Mouse (Mus musculus) midbrain, embryonic 12.5 days (tissue): ENCODE results near the gene Shank1. TPM values are rescaled to one million over a fixed set of nuclear protein-coding genes. Genes with fewer than 3 reads are reported as not detected.
A peak's percentile ranks its signal among the peaks of the same experiment; 100 is the strongest.

Experiments
- ATAC-seq: fragments of 200-750 bp; cut with Nextera tagmentation; 2 replicates; pipeline ENCODE4 v1.8.0; 2017; ENCODE audit warnings: low read depth, moderate TSS enrichment, moderate library complexity; ENCODE audit not compliant: low FRiP score
- H3K27ac ChIP-seq: fragments of 300-500 bp; sonication (generic); replicated peaks from 2 replicates; pipeline ENCODE4 v1.5.1; 2016; ENCODE audit warnings: mild to moderate bottlenecking
- H3K27me3 ChIP-seq: fragments of 300-500 bp; sonication (generic); 2 replicates; pipeline ENCODE4 v1.6.1; 2016; ENCODE audit warnings: mild to moderate bottlenecking
- H3K36me3 ChIP-seq: fragments of 300-500 bp; sonication (generic); 2 replicates; pipeline ENCODE4 v1.6.1; 2016
- H3K4me1 ChIP-seq: fragments of 300-500 bp; sonication (generic); 2 replicates; pipeline ENCODE4 v1.6.1; 2016
- H3K4me2 ChIP-seq: fragments of 300-500 bp; sonication (generic); replicated peaks from 2 replicates; pipeline ENCODE4 v1.6.1; 2016; ENCODE audit warnings: mild to moderate bottlenecking, moderate library complexity
- H3K4me3 ChIP-seq: fragments of 300-500 bp; sonication (generic); 2 replicates; pipeline ENCODE4 v1.5.1; 2016; ENCODE audit warnings: mild to moderate bottlenecking
- H3K9ac ChIP-seq: fragments of 300-500 bp; sonication (generic); replicated peaks from 2 replicates; pipeline ENCODE4 v1.6.1; 2016; ENCODE audit warnings: mild to moderate bottlenecking, moderate library complexity
- H3K9me3 ChIP-seq: fragments of 300-500 bp; sonication (generic); 2 replicates; pipeline ENCODE4 v1.6.1; 2016; ENCODE audit warnings: mild to moderate bottlenecking
- WGBS: fragments of 180-500 bp; shearing (Covaris S2); methylation state at CpG from one replicate; pipeline ENCODE4 v1.1.7; 2016; 5-methylcytosine and 5-hydroxymethylcytosine counted together
- polyA plus RNA-seq: library from polyadenylated mRNA; unstranded; fragments of >200 nt; fragmentation: Nextera tagmentation; extraction: Ambion mirVana; gene quantifications from 2 replicates; pipeline ENCODE4 v1.2.1, GENCODE M21; 2016

Shank1 gene
- polyA plus RNA-seq, 1 experiment from 2014 or later, result 8.5 TPM

- Histone ChIP-seq H3K9ac (no peak overlapping the region), H3K36me3 (no peaks in the 10 kb centered on the region), H3K4me2 (peak overlapping the region; percentile 78), H3K27me3 (peaks cover 30% of the 10 kb centered on the region), H3K4me3 (peak overlapping the region; percentile 57; the same call in 1 of the 2 replicates), H3K4me1 (peaks cover 25% of the 10 kb centered on the region), H3K9me3 (no peaks in the 10 kb centered on the region), H3K27ac (peak overlapping the region; percentile 55)
- WGBS, result 7% methylated on average over 16 of the region's 16 CpGs
- no peak; the same call in 1 of the 2 replicates for ATAC-seq
Measured at GRCm38 (mm10) chr7:44305686-44306085, 4.4 kb upstream of the Shank1 start.

DNA sequence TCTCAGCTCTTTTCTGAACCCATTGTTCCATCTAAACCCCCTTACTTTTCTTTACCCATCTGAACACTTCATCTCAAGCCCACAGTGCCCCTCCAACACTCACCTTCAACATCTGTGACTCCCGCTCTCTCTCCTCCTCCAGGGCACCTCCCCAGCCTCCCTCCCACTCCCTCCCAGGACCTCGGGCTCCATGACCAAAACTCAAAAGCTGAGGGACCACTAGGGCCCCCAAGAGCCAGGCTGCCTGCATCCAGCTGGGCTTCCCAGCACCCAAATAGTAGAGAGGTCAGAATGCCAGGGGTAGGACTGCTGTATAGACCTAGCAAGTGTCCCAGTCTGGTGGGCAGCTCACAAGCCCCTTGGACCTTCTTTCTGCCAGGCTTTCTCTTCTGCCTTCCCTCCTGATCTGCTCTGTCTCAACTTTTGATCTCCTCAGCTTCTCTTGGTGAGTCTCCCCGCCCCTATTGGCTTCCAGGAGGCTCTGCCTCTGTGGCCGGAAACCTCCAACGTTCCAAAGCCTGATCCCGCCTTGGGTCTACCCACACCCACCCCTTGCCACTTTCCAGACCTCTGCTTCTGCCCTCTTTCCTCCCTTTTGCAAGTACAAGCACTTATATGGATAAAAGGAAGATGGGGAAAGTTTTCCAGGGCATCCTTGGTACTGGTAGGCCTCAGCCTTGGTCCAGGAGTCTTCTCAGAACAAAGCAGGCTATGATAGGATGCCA, 3.4 kb upstream of the Shank1 start, which contains the start of gene Clec11a:
Clec11a (minus strand) TSS at position 387 of the 725 bp plus-strand sequence.
- H3K4me1 ChIP-seq, result peaks cover 35% of the 10 kb centered on the region
- H3K27me3 ChIP-seq, result peaks cover 30% of the 10 kb centered on the region
- no peak within 1 kb of the TSS for H3K9ac ChIP-seq
- WGBS, result 47% methylated on average over 6 of the region's 6 CpGs
- no peaks in the 10 kb centered on the region for H3K36me3 ChIP-seq
- no peak for ATAC-seq
- peak within 1 kb of the TSS; percentile 55; the same call in 1 of the 2 replicates for H3K27ac ChIP-seq
- H3K9me3 ChIP-seq, result no peaks in the 10 kb centered on the region
- peak within 1 kb of the TSS; percentile 78 for H3K4me2 ChIP-seq
- H3K4me3 ChIP-seq, result 0 out of 2 replicates have a peak within 1 kb of the TSS, but pooled peaks have one; percentile 57

DNA sequence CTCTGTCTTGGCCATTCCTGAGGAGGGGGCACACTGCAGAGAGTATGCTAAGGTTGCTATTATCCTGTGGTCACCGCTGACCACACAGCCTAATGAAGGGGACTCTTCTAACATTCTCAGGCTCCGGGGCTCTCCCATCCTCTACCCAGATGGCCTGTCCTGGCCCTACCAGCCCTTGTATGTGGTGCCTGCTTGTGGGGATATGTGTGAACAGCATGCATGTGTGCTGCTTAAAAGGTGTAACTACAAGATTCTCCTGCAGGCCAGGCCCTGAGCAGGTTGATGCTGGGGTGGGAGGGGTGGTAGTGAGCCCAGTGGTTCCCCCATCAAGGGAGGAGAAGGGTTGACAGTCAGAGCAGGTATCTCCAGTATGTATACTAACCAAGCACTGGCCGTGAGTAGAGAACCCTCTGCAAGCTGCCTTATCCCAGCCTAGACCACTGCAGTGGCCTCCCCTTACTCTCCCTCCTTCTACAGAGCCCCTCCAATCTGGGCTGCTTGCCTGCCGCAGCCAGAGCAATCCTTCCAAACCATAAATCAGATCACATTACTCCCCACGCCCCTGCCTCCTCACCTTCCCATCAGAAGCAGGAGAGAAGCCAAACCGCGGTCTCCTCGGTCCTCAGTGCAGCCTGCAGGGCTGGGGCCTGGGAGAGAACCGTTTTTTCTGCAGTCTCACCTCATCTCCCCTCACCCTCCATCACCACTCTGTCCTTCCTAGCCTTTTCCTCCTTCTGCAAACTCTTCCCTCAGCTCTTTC, 2.6 kb upstream of the Shank1 start:
- H3K9ac ChIP-seq, result no peak overlapping the region
- ATAC-seq, result no peak
- H3K9me3 ChIP-seq, result no peaks in the 10 kb centered on the region

DNA sequence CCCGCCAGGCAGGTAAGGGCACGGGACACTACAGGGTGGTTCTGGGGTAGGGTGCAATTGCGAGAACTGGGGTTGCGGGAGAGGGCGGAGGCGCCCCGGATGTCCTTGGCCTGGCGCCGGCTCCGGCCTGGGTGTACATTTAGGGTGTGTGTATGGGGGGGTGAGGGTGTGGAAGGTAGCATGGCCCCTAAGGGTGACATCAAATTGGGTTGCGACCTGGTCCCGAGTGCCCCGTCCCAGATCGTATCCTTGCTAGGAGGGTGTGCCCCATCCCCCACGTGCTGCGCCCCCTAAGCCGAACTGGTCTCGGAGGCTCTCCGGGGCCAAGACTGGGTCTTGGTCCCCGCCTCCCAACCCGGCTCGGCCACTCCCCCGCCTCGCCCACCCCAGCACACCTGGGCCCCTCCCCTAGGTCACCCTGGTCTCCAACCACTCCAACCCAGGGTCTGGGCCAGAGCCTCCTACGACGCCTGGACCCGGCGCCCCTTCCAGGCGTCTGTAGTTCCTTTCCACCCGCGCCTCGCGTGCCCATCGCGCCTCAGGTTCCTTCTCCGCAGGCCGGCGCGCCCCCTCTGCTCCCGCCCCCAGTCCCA, 328 bp downstream of the Shank1 start:
- 0% methylated on average over 32 of the region's 40 CpGs for WGBS
- peak overlapping the region; percentile 61 for H3K27ac ChIP-seq

More for the DNA sequence above, 2.6 kb upstream of the Shank1 start:
- no peaks in the 10 kb centered on the region for H3K36me3 ChIP-seq
- peaks cover 40% of the 10 kb centered on the region for H3K4me1 ChIP-seq
- H3K27ac ChIP-seq, result no peak overlapping the region
- 48% methylated on average over 9 of the region's 9 CpGs for WGBS
- H3K4me2 ChIP-seq, result no peak overlapping the region
- peaks cover 30% of the 10 kb centered on the region for H3K27me3 ChIP-seq
- H3K4me3 ChIP-seq, result no peak overlapping the region

DNA sequence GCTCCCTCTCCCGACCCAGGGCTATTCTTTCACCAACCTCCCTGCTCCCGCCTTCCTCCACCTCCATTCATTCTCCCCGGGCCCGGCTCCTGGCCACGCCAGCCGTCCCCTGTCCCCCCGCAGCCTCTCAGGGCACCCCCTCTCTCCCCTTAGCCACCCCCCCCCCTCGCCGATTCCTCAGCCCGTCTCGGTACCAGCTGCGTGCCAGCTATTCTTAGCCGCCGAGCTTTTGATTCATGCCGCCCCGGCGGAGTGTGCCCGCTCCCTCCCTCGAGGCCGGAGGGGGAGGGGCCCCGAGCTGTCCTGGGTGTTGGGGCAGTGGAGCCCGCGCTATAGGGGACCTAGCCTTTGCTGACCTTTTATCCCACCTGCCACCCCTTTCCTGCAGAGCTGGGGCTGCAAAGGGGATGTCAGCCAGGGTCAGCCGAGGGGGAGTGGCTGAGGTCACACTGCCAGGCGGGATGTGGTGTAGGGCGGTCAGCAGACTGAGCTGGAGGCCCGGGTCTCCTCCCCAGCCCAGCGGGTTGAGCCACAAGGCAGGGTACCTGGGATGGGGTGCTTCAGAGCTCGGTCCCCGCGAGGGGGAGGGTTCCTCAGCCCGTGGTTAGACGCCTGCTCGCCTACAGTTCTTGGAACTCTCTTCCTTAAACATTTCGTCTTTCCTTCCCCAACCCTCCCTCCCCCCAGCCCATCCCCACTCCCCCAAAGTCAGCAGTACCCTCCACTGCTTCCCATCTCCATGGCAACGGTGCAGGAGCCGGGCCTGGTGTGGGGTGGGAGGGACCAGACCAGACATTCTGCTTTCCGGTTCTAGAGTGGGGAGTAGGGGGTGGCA, 1.0 kb downstream of the Shank1 start:
- under 1% methylated on average over 38 of the region's 38 CpGs for WGBS
- Histone ChIP-seq H3K9me3 (no peaks in the 10 kb centered on the region), H3K27me3 (peaks cover 30% of the 10 kb centered on the region), H3K36me3 (peaks cover 14% of the 10 kb centered on the region; the same call in 1 of the 2 replicates), H3K27ac (peak overlapping the region; percentile 61), H3K9ac (peak overlapping the region; percentile 82), H3K4me1 (peaks cover 25% of the 10 kb centered on the region), H3K4me3 (peak overlapping the region; percentile 54), H3K4me2 (peak overlapping the region; percentile 97)
- peak; percentile 71 for ATAC-seq

More for the DNA sequence above, 328 bp downstream of the Shank1 start:
- H3K27me3 ChIP-seq, result peaks cover 30% of the 10 kb centered on the region
- H3K4me1 ChIP-seq, result peaks cover 32% of the 10 kb centered on the region
- H3K36me3 ChIP-seq, result peaks cover 14% of the 10 kb centered on the region; the same call in 1 of the 2 replicates
- peak; percentile 27 for ATAC-seq
- H3K4me3 ChIP-seq, result peak overlapping the region; percentile 54
- no peaks in the 10 kb centered on the region for H3K9me3 ChIP-seq
- peak overlapping the region; percentile 82 for H3K9ac ChIP-seq
- peak overlapping the region; percentile 97 for H3K4me2 ChIP-seq

DNA sequence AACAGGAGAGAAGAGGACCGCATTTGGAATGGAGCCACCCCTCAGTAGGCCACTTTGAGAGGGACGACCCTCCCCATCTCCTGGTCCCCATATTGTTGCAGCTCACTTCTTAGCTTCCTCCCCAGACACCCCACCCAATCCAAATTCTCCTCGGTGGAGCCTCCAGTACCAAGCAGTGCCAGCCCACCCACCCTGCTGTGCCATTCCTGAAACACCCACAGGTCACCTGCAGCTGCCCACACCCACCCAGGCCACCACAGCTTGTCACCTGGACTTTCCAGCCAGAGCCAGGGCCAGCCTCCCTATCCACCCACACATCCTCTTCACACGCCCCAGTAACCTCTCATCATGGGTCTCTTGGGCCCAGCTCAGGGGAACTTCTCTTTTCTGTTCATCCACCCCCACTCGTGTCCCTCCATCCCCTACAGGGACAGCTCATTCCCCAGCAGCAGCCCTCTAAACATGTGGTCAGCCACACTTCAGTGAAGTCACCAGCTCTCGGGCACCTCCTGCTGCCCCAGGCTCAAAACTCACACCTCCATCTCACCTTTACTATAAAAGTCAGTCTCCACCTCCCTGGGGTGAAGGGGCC, 1.8 kb downstream of the Shank1 start:
- Histone ChIP-seq H3K27me3 (peaks cover 27% of the 10 kb centered on the region), H3K36me3 (peaks cover 18% of the 10 kb centered on the region; the same call in 1 of the 2 replicates), H3K4me2 (peak overlapping the region; percentile 97), H3K9ac (0 out of 2 replicates have a peak overlapping the region, but pooled peaks have one; percentile 82), H3K9me3 (no peaks in the 10 kb centered on the region), H3K4me1 (peaks cover 20% of the 10 kb centered on the region), H3K4me3 (peak overlapping the region; percentile 54), H3K27ac (peak overlapping the region; percentile 61; the same call in 1 of the 2 replicates)
- ATAC-seq, result peak; percentile 9; the same call in 1 of the 2 replicates
- 23% methylated on average over 6 of the region's 6 CpGs for WGBS

DNA sequence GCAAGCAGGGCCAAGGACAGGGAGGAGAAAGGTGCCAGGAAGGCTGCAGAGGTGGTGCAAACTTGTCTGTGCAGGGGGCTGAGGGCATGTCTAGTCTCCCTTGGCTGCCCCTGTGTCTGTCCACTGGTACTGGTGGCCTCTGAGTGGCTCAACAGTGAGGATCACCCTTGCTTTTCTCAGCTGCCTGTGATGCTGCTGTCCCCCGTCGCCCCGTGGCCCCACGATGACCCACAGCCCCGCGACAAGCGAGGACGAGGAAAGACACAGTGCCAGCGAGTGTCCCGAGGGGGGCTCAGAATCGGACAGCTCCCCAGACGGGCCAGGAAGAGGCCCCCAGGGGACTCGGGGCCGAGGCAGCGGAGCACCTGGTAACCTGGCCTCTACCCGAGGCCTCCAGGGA, 2.4 kb downstream of the Shank1 start:
- 52% methylated on average over 16 of the region's 16 CpGs for WGBS
- no peak for ATAC-seq
- Histone ChIP-seq H3K9me3 (no peaks in the 10 kb centered on the region), H3K36me3 (peaks cover 24% of the 10 kb centered on the region; the same call in 1 of the 2 replicates), H3K27ac (peak overlapping the region; percentile 11; the same call in 1 of the 2 replicates), H3K27me3 (peaks cover 20% of the 10 kb centered on the region), H3K4me3 (no peak overlapping the region), H3K4me1 (peaks cover 20% of the 10 kb centered on the region), H3K4me2 (no peak overlapping the region), H3K9ac (no peak overlapping the region)

GRCm38 (mm10) chr7:44317913-44318312, 7.9 kb downstream of the Shank1 start:
- 39% methylated on average over 4 of the region's 4 CpGs for WGBS
- H3K9me3 ChIP-seq, result no peaks in the 10 kb centered on the region
- no peak overlapping the region for H3K27ac ChIP-seq
- H3K9ac ChIP-seq, result no peak overlapping the region
- H3K4me2 ChIP-seq, result no peak overlapping the region
- no peaks in the 10 kb centered on the region for H3K4me1 ChIP-seq
- peak; percentile 69; the same call in 1 of the 2 replicates for ATAC-seq
- H3K4me3 ChIP-seq, result no peak overlapping the region
- peaks cover 65% of the 10 kb centered on the region for H3K36me3 ChIP-seq
- H3K27me3 ChIP-seq, result no peaks in the 10 kb centered on the region

DNA sequence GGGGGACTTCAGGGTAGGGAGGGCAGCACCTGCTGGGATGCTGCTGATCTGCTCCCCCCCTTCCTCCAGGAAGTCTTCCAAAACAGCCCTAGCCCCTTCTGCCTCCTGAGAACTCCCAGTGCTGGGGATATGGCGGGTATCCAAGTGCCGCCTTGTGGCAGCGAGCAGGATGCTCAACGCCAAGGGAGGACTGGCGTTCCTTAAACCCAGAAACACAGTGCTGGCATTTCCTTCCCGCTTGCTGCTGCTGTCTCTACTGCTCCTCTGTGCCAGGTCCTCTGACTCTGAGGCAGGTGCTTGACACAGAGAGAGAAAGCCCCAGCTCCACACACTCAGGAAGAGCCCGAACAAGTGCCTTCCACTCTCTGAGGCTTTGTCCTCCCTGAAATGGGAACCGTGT, 10.8 kb downstream of the Shank1 start:
- H3K36me3 ChIP-seq, result peaks cover 56% of the 10 kb centered on the region
- no peaks in the 10 kb centered on the region for H3K9me3 ChIP-seq
- no peak overlapping the region for H3K4me3 ChIP-seq
- no peaks in the 10 kb centered on the region for H3K27me3 ChIP-seq
- no peaks in the 10 kb centered on the region for H3K4me1 ChIP-seq
- no peak for ATAC-seq
- H3K9ac ChIP-seq, result no peak overlapping the region
- H3K4me2 ChIP-seq, result no peak overlapping the region
- no peak overlapping the region for H3K27ac ChIP-seq
- 66% methylated on average over 8 of the region's 8 CpGs for WGBS

- ATAC-seq, result no peak
- 77% methylated on average over 1 of the region's 1 CpGs for WGBS
- no peaks in the 10 kb centered on the region for H3K4me1 ChIP-seq
- H3K36me3 ChIP-seq, result peaks cover 48% of the 10 kb centered on the region
- H3K4me3 ChIP-seq, result no peak overlapping the region
- H3K9ac ChIP-seq, result 0 out of 2 replicates have a peak overlapping the region, but pooled peaks have one; percentile 16
- peaks cover 4% of the 10 kb centered on the region; the same call in 1 of the 2 replicates for H3K27me3 ChIP-seq
- H3K4me2 ChIP-seq, result no peak overlapping the region
- H3K9me3 ChIP-seq, result no peaks in the 10 kb centered on the region
- H3K27ac ChIP-seq, result no peak overlapping the region
Measured at GRCm38 (mm10) chr7:44322290-44322689, 12.2 kb downstream of the Shank1 start.
